Mouse (Mus musculus) limb, embryonic 14.5 days (tissue): ENCODE data around the gene Stag1. TPM values are rescaled to one million over a fixed set of nuclear protein-coding genes. Genes with fewer than 3 reads are reported as not detected.

ENCODE experiments used
- ATAC-seq: fragments of 200-750 bp; cut with Nextera tagmentation; 2 replicates; pipeline ENCODE4 v1.8.0; 2017; ENCODE audit warnings: low read depth, moderate number of reproducible peaks, moderate TSS enrichment; ENCODE audit not compliant: low FRiP score
- DNase-seq: peaks from one replicate; pipeline ENCODE4 v3.0.0-alpha.2; 2015; ENCODE audit warnings: low spot score
- H3K27ac ChIP-seq: fragments of 300-500 bp; sonication (generic); replicated peaks from 2 replicates; pipeline ENCODE4 v1.5.1; 2014; ENCODE audit warnings: low read depth, mild to moderate bottlenecking, low read length, moderate library complexity, mixed read lengths
- H3K27me3 ChIP-seq: fragments of 300-500 bp; sonication (generic); 2 replicates; pipeline ENCODE4 v1.6.1; 2014; ENCODE audit warnings: low read length, mixed read lengths; ENCODE audit not compliant: control insufficient read depth, insufficient read depth
- H3K36me3 ChIP-seq: fragments of 300-500 bp; sonication (generic); 2 replicates; pipeline ENCODE4 v1.6.1; 2014; ENCODE audit warnings: mild to moderate bottlenecking, low read length, moderate library complexity, mixed read lengths; ENCODE audit not compliant: control insufficient read depth, insufficient read depth
- H3K4me1 ChIP-seq: fragments of 300-500 bp; sonication (generic); 2 replicates; pipeline ENCODE4 v1.6.1; 2014; ENCODE audit warnings: antibody characterized with exemption, low read length, mixed read lengths; ENCODE audit not compliant: control insufficient read depth, insufficient read depth
- H3K4me2 ChIP-seq: fragments of 300-500 bp; sonication (generic); replicated peaks from 2 replicates; pipeline ENCODE4 v1.6.1; 2014; ENCODE audit warnings: low read depth, mild to moderate bottlenecking, low read length, moderate library complexity; ENCODE audit not compliant: severe bottlenecking
- H3K4me3 ChIP-seq: fragments of 300-500 bp; sonication (generic); replicated peaks from 2 replicates; pipeline ENCODE4 v1.5.1; 2014; ENCODE audit warnings: low read length
- H3K9ac ChIP-seq: fragments of 300-500 bp; sonication (generic); 2 replicates; pipeline ENCODE4 v1.6.1; 2014; ENCODE audit warnings: mild to moderate bottlenecking, low read depth, low read length, moderate library complexity; ENCODE audit not compliant: severe bottlenecking
- H3K9me3 ChIP-seq: fragments of 300-500 bp; sonication (generic); 2 replicates; pipeline ENCODE4 v1.6.1; 2016; ENCODE audit warnings: low read length; ENCODE audit not compliant: control insufficient read depth
- POLR2A ChIP-seq: fragments of 200-500 bp; IDR thresholded peaks from 2 replicates; pipeline ENCODE4 v1.8.0; 2012; ENCODE audit warnings: inconsistent platforms, mild to moderate bottlenecking, moderate library complexity, borderline replicate concordance; ENCODE audit not compliant: insufficient read depth, insufficient read length; ENCODE audit errors: extremely low read depth
- WGBS: fragments of 180-500 bp; shearing (Covaris S2); extraction: QIAGEN DNeasy Blood & Tissue Kit; methylation state at CpG from one replicate; pipeline ENCODE4 v1.1.7; 2014; 5-methylcytosine and 5-hydroxymethylcytosine counted together
- polyA plus RNA-seq, 2 experiments: library from polyadenylated mRNA; depleted of rRNA in 1 of 2; stranded (reverse) in 1 of 2; unstranded in 1 of 2; fragments of >200 nt; fragmentation: Nextera tagmentation in 1 of 2; extraction: Ambion mirVana in 1 of 2; gene quantifications; 2 replicates each; pipeline versions ENCODE4 v1.2.1 to v1.2.3; 2012 to 2014

The Stag1 gene
- polyA plus RNA-seq, 2 experiments, result 35.0 to 45.5 TPM

DNA sequence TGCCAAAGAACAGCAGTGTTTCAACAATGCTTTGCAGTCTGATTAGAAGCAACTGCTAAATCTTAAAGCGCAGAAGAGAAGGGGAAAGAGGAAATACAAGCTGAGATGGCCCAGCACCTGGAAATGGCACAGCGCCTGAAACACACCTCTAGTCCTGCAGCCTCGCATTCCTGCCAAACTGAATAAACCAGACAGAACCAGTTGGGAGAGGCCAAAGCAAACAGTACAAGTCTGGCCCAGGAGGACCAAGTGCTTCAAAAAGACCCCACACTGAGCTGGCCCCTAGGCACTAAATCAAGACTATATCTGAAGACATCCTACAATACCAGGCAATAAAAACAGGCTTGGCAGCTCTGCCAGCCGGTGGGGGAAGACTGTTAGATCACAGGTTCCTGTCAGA, 408.3 kb downstream of the Stag1 start:
- ATAC-seq (no peak), DNase-seq (no peak)
- Histone ChIP-seq H3K4me2 (no peak overlapping the region), H3K9ac (no peak overlapping the region), H3K27ac (no peak overlapping the region), H3K4me1 (peaks cover 11% of the 10 kb centered on the region; the same call in 1 of the 2 replicates), H3K4me3 (no peak overlapping the region), H3K9me3 (no peaks in the 10 kb centered on the region; the same call in 1 of the 2 replicates), H3K36me3 (peaks cover 10% of the 10 kb centered on the region), H3K27me3 (no peaks in the 10 kb centered on the region)
- no peak for TF ChIP-seq POLR2A
- 53% methylated on average over 4 of the region's 4 CpGs for WGBS

Other genes with a start within 250 kb of the Stag1 start
- gene Il20rb, start 111.0 kb upstream of the Stag1 start, polyA plus RNA-seq (2012; rRNA removed), result 3.8 and 4.0 TPM in 2 replicates
- 2.6 and 4.5 TPM in 2 replicates for gene Il20rb, start 111.0 kb upstream of the Stag1 start, polyA plus RNA-seq (2014; fragmentation: Nextera tagmentation; extraction: Ambion mirVana)
- 26.5 and 49.3 TPM in 2 replicates for gene Nck1, start 51.7 kb upstream of the Stag1 start, polyA plus RNA-seq (2012; rRNA removed)
- 67.3 and 83.7 TPM in 2 replicates for gene Nck1, start 51.7 kb upstream of the Stag1 start, polyA plus RNA-seq (2014; fragmentation: Nextera tagmentation; extraction: Ambion mirVana)
- 1.8 and 2.2 TPM in 2 replicates for gene Slc35g2, start 26.7 kb upstream of the Stag1 start, polyA plus RNA-seq (2012; rRNA removed)
- gene Slc35g2, start 26.7 kb upstream of the Stag1 start, polyA plus RNA-seq (2014; fragmentation: Nextera tagmentation; extraction: Ambion mirVana), result 3.0 and 4.1 TPM in 2 replicates